ENCODE assay signal across 22 mouse cellular contexts in the genomic region with DNA sequence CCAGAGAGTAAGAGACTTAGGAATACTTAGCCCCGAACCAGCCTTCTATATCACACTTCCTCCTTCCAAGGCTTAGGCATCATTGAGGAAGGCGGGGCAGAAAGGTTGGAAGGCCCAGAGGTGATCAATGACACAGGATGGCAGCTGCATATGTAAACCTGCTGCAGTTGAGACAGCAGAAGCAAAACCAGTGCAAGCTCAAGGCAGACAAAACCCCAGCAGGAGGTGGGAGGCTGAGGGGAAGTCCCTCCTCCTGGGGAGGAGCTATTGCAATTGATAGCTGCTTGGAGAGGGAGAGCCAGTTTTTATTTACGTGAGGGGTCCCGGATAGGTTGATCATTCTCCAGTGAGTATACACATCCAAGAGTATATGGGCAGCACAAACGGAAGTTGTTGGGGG. TPM values are rescaled to one million over a fixed set of nuclear protein-coding genes. Genes with fewer than 3 reads are reported as not detected.
"Had no signal": no experiment of that assay in that cellular context is flagged by ENCODE, and none has a peak within 500 bp of the region (broad histone marks: within the 10 kb centered on the region; RNA-seq: fewer than 3 reads in every experiment).

No protein-coding gene starts in this region.

- ATAC-seq: lung, postnatal 0 days; midbrain, embryonic 15.5 days had no signal

- H3K9ac ChIP-seq: kidney, embryonic 15.5 days; liver, embryonic 13.5 days; lung, embryonic 14.5 days; midbrain, embryonic 12.5 days; midbrain, embryonic 15.5 days had no signal

- H3K36me3 ChIP-seq: kidney, embryonic 15.5 days; liver, embryonic 13.5 days; midbrain, embryonic 12.5 days; midbrain, embryonic 15.5 days had no signal

- DNase-seq: kidney, adult 8-10 months; kidney, postnatal 10 days; kidney, postnatal 36 days; layer of hippocampus, postnatal 36 days; liver, embryonic 13.5 days; lung, embryonic 14.5 days; right cerebral cortex, adult 18-20 months; right cerebral cortex, postnatal 14 days; right cerebral cortex, postnatal 4 days; thymus, adult 2 months; thymus, postnatal 14 days; thymus, postnatal 4 days had no signal

- H3K27ac ChIP-seq: kidney, embryonic 15.5 days; left cerebral cortex, adult 2 months; liver, embryonic 13.5 days; macrophage; midbrain, embryonic 12.5 days; midbrain, embryonic 15.5 days; stomach, postnatal 0 days had no signal

- H3K9me3 ChIP-seq: kidney, embryonic 15.5 days; liver, embryonic 13.5 days; midbrain, embryonic 12.5 days; midbrain, embryonic 15.5 days had no signal

- H3K4me3 ChIP-seq: kidney, embryonic 15.5 days; left cerebral cortex, adult 2 months; liver, embryonic 13.5 days; midbrain, embryonic 12.5 days; midbrain, embryonic 15.5 days had no signal

- H3K27me3 ChIP-seq: midbrain, embryonic 15.5 days had no signal

- H3K4me2 ChIP-seq: kidney, embryonic 15.5 days; liver, embryonic 13.5 days; lung, embryonic 14.5 days; midbrain, embryonic 12.5 days; midbrain, embryonic 15.5 days had no signal

- H3K4me1 ChIP-seq: kidney, embryonic 15.5 days; liver, embryonic 13.5 days had no signal

RNA-seq across cellular contexts. Expression of a gene that starts 6.7 kb away (rescaled TPM):
- polyA plus RNA-seq: liver, adult 2 months; liver, embryonic 16.5 days; lung, postnatal 0 days; macrophage had no signal

RNA-seq across cellular contexts. Expression of a gene that starts 15.0 kb away (rescaled TPM):
- polyA plus RNA-seq: lung, embryonic 14.5 days had no signal

RNA-seq across cellular contexts. Expression of a gene that starts 56.6 kb away (rescaled TPM):
- polyA plus RNA-seq: limb, embryonic 11.5 days; midbrain, embryonic 12.5 days had no signal
